ENCODE assay signal across 27 mouse cellular contexts in genomic region chr19:24085306-24085705, GRCm38 (mm10). TPM values are rescaled to one million over a fixed set of nuclear protein-coding genes. Genes with fewer than 3 reads are reported as not detected.
DNase-seq lines count a peak whose midpoint lies in the region; ATAC-seq and TF ChIP-seq lines count a peak whose summit lies in the region.
"Had no signal": no experiment of that assay in that cellular context is flagged by ENCODE, and none has a peak within 500 bp of the region (broad histone marks: within the 10 kb centered on the region; RNA-seq: fewer than 3 reads in every experiment).

No protein-coding gene starts in this region.

- no peak for ATAC-seq in hindbrain, postnatal 0 days
- no peak for ATAC-seq in hindbrain, embryonic 13.5 days (ENCODE audit: low FRiP score)
- no peak for ATAC-seq in midbrain, postnatal 0 days (ENCODE audit: low FRiP score)
- ATAC-seq in midbrain, embryonic 16.5 days: no peak
- ATAC-seq: inflammation-experienced regulatory T-cells, adult 6 months had no signal

- H3K9ac ChIP-seq in hindbrain, postnatal 0 days (replicated peaks; ENCODE audit: low read length): no peak overlapping the region
- H3K9ac ChIP-seq in hindbrain, embryonic 13.5 days: no peak overlapping the region
- no peak overlapping the region for H3K9ac ChIP-seq in midbrain, postnatal 0 days (replicated peaks; ENCODE audit: low read length, poor library complexity, severe bottlenecking)
- no peak overlapping the region for H3K9ac ChIP-seq in midbrain, embryonic 16.5 days (ENCODE audit: low read depth, low read length)
- H3K9ac ChIP-seq: embryonic facial prominence, embryonic 13.5 days; heart, embryonic 15.5 days; kidney, embryonic 15.5 days; limb, embryonic 15.5 days; liver, embryonic 13.5 days had no signal

- H3K4me1 ChIP-seq in hindbrain, postnatal 0 days (ENCODE audit: insufficient read depth, low read length): no peaks in the 10 kb centered on the region
- 0 out of 2 replicates have a peak, but pooled peaks cover 3% of the 10 kb centered on the region for H3K4me1 ChIP-seq in hindbrain, embryonic 13.5 days (replicated peaks)
- no peaks in the 10 kb centered on the region for H3K4me1 ChIP-seq in midbrain, postnatal 0 days (ENCODE audit: insufficient read depth, low read length)
- H3K4me1 ChIP-seq in midbrain, embryonic 16.5 days (ENCODE audit: control insufficient read depth, insufficient read depth, low read length): no peaks in the 10 kb centered on the region
- H3K4me1 ChIP-seq: embryonic facial prominence, embryonic 13.5 days; limb, embryonic 15.5 days; liver, embryonic 13.5 days had no signal

- DNase-seq in cerebellum, postnatal 14 days: peak; percentile 8 to 15
- no peak for DNase-seq in cerebellum, postnatal 4 days (ENCODE audit: low spot score in 2 of 2)
- DNase-seq in hindbrain, postnatal 0 days (ENCODE audit: low spot score): peak; percentile 43
- peak; percentile 20 for DNase-seq in midbrain, postnatal 0 days (ENCODE audit: low spot score)
- no peak for DNase-seq in retina, postnatal 1 day
- DNase-seq: adrenal gland, postnatal 14 days; cerebellum, postnatal 36 days; embryo, embryonic 11 days; gastrocnemius, postnatal 25 days; kidney, adult 11 months; kidney, postnatal 25 days; liver, embryonic 13.5 days; lung, adult 18-20 months; lung, postnatal 10 days; spleen, adult 18-20 months; thymus, adult 18-20 months; thymus, postnatal 25 days had no signal

- no peaks in the 10 kb centered on the region for H3K9me3 ChIP-seq in hindbrain, postnatal 0 days (ENCODE audit: low read length)
- H3K9me3 ChIP-seq in hindbrain, embryonic 13.5 days: no peaks in the 10 kb centered on the region
- no peaks in the 10 kb centered on the region for H3K9me3 ChIP-seq in midbrain, postnatal 0 days (ENCODE audit: low read length)
- H3K9me3 ChIP-seq in midbrain, embryonic 16.5 days (replicated peaks; ENCODE audit: control insufficient read depth, low read length, poor library complexity, severe bottlenecking): no peaks in the 10 kb centered on the region
- H3K9me3 ChIP-seq: embryonic facial prominence, embryonic 13.5 days; heart, embryonic 10.5 days; heart, embryonic 15.5 days; kidney, embryonic 15.5 days; limb, embryonic 15.5 days; liver, embryonic 13.5 days had no signal

- no peak for TF ChIP-seq CTCF in hindbrain, postnatal 0 days (IDR thresholded peaks at IDR 0.05; ENCODE audit: low read depth)
- no peak for TF ChIP-seq CTCF in midbrain, postnatal 0 days (IDR thresholded peaks at IDR 0.05)

- H3K27me3 ChIP-seq in hindbrain, postnatal 0 days (ENCODE audit: insufficient read depth, low read length): no peaks in the 10 kb centered on the region
- no peaks in the 10 kb centered on the region for H3K27me3 ChIP-seq in hindbrain, embryonic 13.5 days
- H3K27me3 ChIP-seq in midbrain, postnatal 0 days (ENCODE audit: insufficient read depth, low read length): no peaks in the 10 kb centered on the region
- no peaks in the 10 kb centered on the region for H3K27me3 ChIP-seq in midbrain, embryonic 16.5 days (ENCODE audit: control insufficient read depth, insufficient read depth, low read depth, low read length)
- H3K27me3 ChIP-seq: embryonic facial prominence, embryonic 13.5 days; heart, embryonic 15.5 days; kidney, embryonic 15.5 days; limb, embryonic 15.5 days; liver, embryonic 13.5 days had no signal

- 46% methylated on average over 2 of the region's 2 CpGs for WGBS in hindbrain, postnatal 0 days
- WGBS in hindbrain, embryonic 13.5 days: 76% methylated on average over 2 of the region's 2 CpGs
- WGBS in midbrain, postnatal 0 days: 83% methylated on average over 2 of the region's 2 CpGs
- 87% methylated on average over 2 of the region's 2 CpGs for WGBS in midbrain, embryonic 16.5 days

- H3K36me3 ChIP-seq in hindbrain, postnatal 0 days (ENCODE audit: insufficient read depth, low read length): no peaks in the 10 kb centered on the region
- no peaks in the 10 kb centered on the region for H3K36me3 ChIP-seq in hindbrain, embryonic 13.5 days
- H3K36me3 ChIP-seq in midbrain, postnatal 0 days (ENCODE audit: insufficient read depth, low read length): no peaks in the 10 kb centered on the region
- H3K36me3 ChIP-seq in midbrain, embryonic 16.5 days (ENCODE audit: control insufficient read depth, insufficient read depth, low read length): no peaks in the 10 kb centered on the region
- H3K36me3 ChIP-seq: embryonic facial prominence, embryonic 13.5 days; heart, embryonic 10.5 days; heart, embryonic 15.5 days; kidney, embryonic 15.5 days; limb, embryonic 15.5 days; liver, embryonic 13.5 days had no signal

- no peak overlapping the region for H3K4me2 ChIP-seq in hindbrain, postnatal 0 days (ENCODE audit: low read depth, low read length)
- no peak overlapping the region for H3K4me2 ChIP-seq in hindbrain, embryonic 13.5 days
- no peak overlapping the region for H3K4me2 ChIP-seq in midbrain, postnatal 0 days (ENCODE audit: low read depth, low read length, poor library complexity, severe bottlenecking)
- H3K4me2 ChIP-seq in midbrain, embryonic 16.5 days (ENCODE audit: low read length): no peak overlapping the region
- H3K4me2 ChIP-seq: embryonic facial prominence, embryonic 13.5 days; heart, embryonic 15.5 days; kidney, embryonic 15.5 days; limb, embryonic 15.5 days; liver, embryonic 13.5 days had no signal

- H3K4me3 ChIP-seq in hindbrain, postnatal 0 days (ENCODE audit: low read length): no peak overlapping the region
- no peak overlapping the region for H3K4me3 ChIP-seq in hindbrain, embryonic 13.5 days
- H3K4me3 ChIP-seq in midbrain, postnatal 0 days (ENCODE audit: low read depth, low read length): no peak overlapping the region
- no peak overlapping the region for H3K4me3 ChIP-seq in midbrain, embryonic 16.5 days (ENCODE audit: low read depth, low read length)
- H3K4me3 ChIP-seq: embryonic facial prominence, embryonic 13.5 days; erythroblast, embryonic 14.5 days; heart, embryonic 10.5 days; heart, embryonic 15.5 days; kidney, embryonic 15.5 days; limb, embryonic 15.5 days; liver, embryonic 13.5 days had no signal

- no peak overlapping the region for H3K27ac ChIP-seq in hindbrain, postnatal 0 days
- no peak overlapping the region for H3K27ac ChIP-seq in hindbrain, embryonic 13.5 days
- no peak overlapping the region for H3K27ac ChIP-seq in midbrain, postnatal 0 days (ENCODE audit: low read depth, low read length)
- no peak overlapping the region for H3K27ac ChIP-seq in midbrain, embryonic 16.5 days (ENCODE audit: low read length)
- H3K27ac ChIP-seq: embryonic facial prominence, embryonic 13.5 days; heart, embryonic 10.5 days; heart, embryonic 15.5 days; kidney, embryonic 15.5 days; limb, embryonic 15.5 days; liver, embryonic 13.5 days had no signal

RNA-seq across cellular contexts. Expression of gene Fam189a2, which starts 54.5 kb away (rescaled TPM):
- total RNA-seq in hindbrain, postnatal 0 days (2014; rRNA removed): 12.8 and 16.9 TPM in 2 replicates
- 2.7 and 2.9 TPM in 2 replicates for polyA plus RNA-seq in hindbrain, postnatal 0 days (2015; fragmentation: Nextera tagmentation; extraction: Ambion mirVana)
- polyA plus RNA-seq in hindbrain, embryonic 13.5 days (2015; fragmentation: Nextera tagmentation; extraction: Ambion mirVana): 1.5 and 1.6 TPM in 2 replicates
- 16.3 and 16.9 TPM in 2 replicates for total RNA-seq in midbrain, postnatal 0 days (2014; rRNA removed)
- polyA plus RNA-seq in midbrain, postnatal 0 days (2015; fragmentation: Nextera tagmentation; extraction: Ambion mirVana): 2.5 and 3.2 TPM in 2 replicates
- polyA plus RNA-seq in midbrain, embryonic 16.5 days (2015; fragmentation: Nextera tagmentation; extraction: Ambion mirVana): 1.5 and 2.3 TPM in 2 replicates
- total RNA-seq: MEL had no signal
- polyA plus RNA-seq: erythroblast, embryonic 14.5 days; inflammation-experienced regulatory T-cells, adult 6 months had no signal

Comparison
In these comparisons a context has a peak if more than half of its experiments do, and no peak if none do; other contexts are left out.
1. DNase-seq: peak in cerebellum, postnatal 14 days (2 of 2), hindbrain, postnatal 0 days (single experiment) and midbrain, postnatal 0 days (single experiment); none in cerebellum, postnatal 4 days (0 of 2) and retina, postnatal 1 day (single experiment).